Mouse (Mus musculus) forebrain, embryonic 16.5 days (tissue): ENCODE measurements around the gene Cpne7. TPM values are rescaled to one million over a fixed set of nuclear protein-coding genes. Genes with fewer than 3 reads are reported as not detected.
A peak's percentile ranks its signal among the peaks of the same experiment; 100 is the strongest.

Source experiments
- ATAC-seq: fragments of 200-750 bp; cut with Nextera tagmentation; 2 replicates; pipeline ENCODE4 v1.8.0; 2017; ENCODE audit warnings: mild to moderate bottlenecking, moderate library complexity
- H3K27ac ChIP-seq: fragments of 300-500 bp; sonication (generic); 2 replicates; pipeline ENCODE4 v1.5.1; 2014; ENCODE audit warnings: low read length, control low read depth
- H3K27me3 ChIP-seq: fragments of 300-500 bp; sonication (generic); replicated peaks from 2 replicates; pipeline ENCODE4 v1.6.1; 2014; ENCODE audit warnings: low read length; ENCODE audit not compliant: control insufficient read depth, insufficient read depth
- H3K36me3 ChIP-seq: fragments of 300-500 bp; sonication (generic); 2 replicates; pipeline ENCODE4 v1.6.1; 2014; ENCODE audit not compliant: control insufficient read depth, insufficient read depth
- H3K4me1 ChIP-seq: fragments of 300-500 bp; sonication (generic); replicated peaks from 2 replicates; pipeline ENCODE4 v1.6.1; 2014; ENCODE audit warnings: low read length; ENCODE audit not compliant: control insufficient read depth, insufficient read depth
- H3K4me2 ChIP-seq: fragments of 300-500 bp; sonication (generic); 2 replicates; pipeline ENCODE4 v1.6.1; 2014; ENCODE audit warnings: mild to moderate bottlenecking, low read length, control low read depth
- H3K4me3 ChIP-seq: fragments of 300-500 bp; sonication (generic); replicated peaks from 2 replicates; pipeline ENCODE4 v1.5.1; 2014; ENCODE audit warnings: mild to moderate bottlenecking, low read length, control low read depth
- H3K9ac ChIP-seq: fragments of 300-500 bp; sonication (generic); replicated peaks from 2 replicates; pipeline ENCODE4 v1.6.1; 2014; ENCODE audit warnings: low read depth, low read length, control low read depth
- H3K9me3 ChIP-seq: fragments of 300-500 bp; sonication (generic); 2 replicates; pipeline ENCODE4 v1.6.1; 2016; ENCODE audit warnings: low read length; ENCODE audit not compliant: control insufficient read depth
- WGBS: fragments of 180-500 bp; shearing (Covaris S2); extraction: QIAGEN DNeasy Blood & Tissue Kit; methylation state at CpG from one replicate; pipeline ENCODE4 v1.1.7; 2014; 5-methylcytosine and 5-hydroxymethylcytosine counted together
- microRNA-seq: library from miRNA; unstranded; fragments of <30 nt; microRNA quantifications from one replicate; pipeline ENCODE4, GENCODE M21; 2017
- polyA plus RNA-seq: library from polyadenylated mRNA; unstranded; fragments of >200 nt; fragmentation: Nextera tagmentation; extraction: Ambion mirVana; gene quantifications from 2 replicates; pipeline ENCODE4 v1.2.1, GENCODE M21; 2015

Cpne7 gene
- polyA plus RNA-seq, 1 experiment from 2014 or later, result 7.3 TPM

GRCm38 (mm10) chr8:123146390-123146789, 29.2 kb downstream of the Cpne7 start:
- no peak overlapping the region for H3K4me3 ChIP-seq
- H3K4me2 ChIP-seq, result no peak overlapping the region
- no peaks in the 10 kb centered on the region for H3K9me3 ChIP-seq
- H3K36me3 ChIP-seq, result no peaks in the 10 kb centered on the region
- no peak for ATAC-seq
- H3K27ac ChIP-seq, result no peak overlapping the region
- no peaks in the 10 kb centered on the region for H3K27me3 ChIP-seq
- peaks cover 9% of the 10 kb centered on the region for H3K4me1 ChIP-seq
- H3K9ac ChIP-seq, result no peak overlapping the region
- 58% methylated on average over 7 of the region's 7 CpGs for WGBS

- Histone ChIP-seq H3K9ac (no peak overlapping the region), H3K4me1 (0 out of 2 replicates have a peak, but pooled peaks cover 2% of the 10 kb centered on the region), H3K4me2 (no peak overlapping the region), H3K9me3 (no peaks in the 10 kb centered on the region), H3K27ac (no peak overlapping the region), H3K4me3 (no peak overlapping the region), H3K27me3 (no peaks in the 10 kb centered on the region), H3K36me3 (no peaks in the 10 kb centered on the region)
- WGBS, result 65% methylated on average over 9 of the region's 9 CpGs
- no peak for ATAC-seq
Measured at GRCm38 (mm10) chr8:123150737-123151171, 33.6 kb downstream of the Cpne7 start.

GRCm38 (mm10) chr8:123155177-123155576, 38.0 kb downstream of the Cpne7 start:
- WGBS, result 79% methylated on average over 5 of the region's 5 CpGs
- Histone ChIP-seq H3K27me3 (no peaks in the 10 kb centered on the region), H3K9me3 (no peaks in the 10 kb centered on the region), H3K36me3 (no peaks in the 10 kb centered on the region), H3K4me1 (no peaks in the 10 kb centered on the region), H3K4me2 (no peak overlapping the region), H3K4me3 (no peak overlapping the region), H3K27ac (no peak overlapping the region), H3K9ac (no peak overlapping the region)
- ATAC-seq, result no peak

GRCm38 (mm10) chr8:123156070-123156773, 39.0 kb downstream of the Cpne7 start:
- Histone ChIP-seq H3K27ac (no peak overlapping the region), H3K4me2 (no peak overlapping the region), H3K4me3 (no peak overlapping the region), H3K9me3 (no peaks in the 10 kb centered on the region), H3K36me3 (no peaks in the 10 kb centered on the region), H3K9ac (no peak overlapping the region), H3K27me3 (no peaks in the 10 kb centered on the region), H3K4me1 (no peaks in the 10 kb centered on the region)
- WGBS, result 85% methylated on average over 9 of the region's 9 CpGs
- ATAC-seq, result no peak

GRCm38 (mm10) chr8:123157888-123158465, 40.8 kb downstream of the Cpne7 start, which contains the start of gene Sult5a1:
TSS of gene Sult5a1 (minus strand) at chr8:123158315.
- Histone ChIP-seq H3K9ac (no peak within 1 kb of the TSS), H3K36me3 (no peaks in the 10 kb centered on the region), H3K4me1 (no peaks in the 10 kb centered on the region), H3K27me3 (no peaks in the 10 kb centered on the region), H3K4me2 (peak within 1 kb of the TSS; percentile 16; the same call in 1 of the 2 replicates), H3K4me3 (no peak within 1 kb of the TSS), H3K9me3 (no peaks in the 10 kb centered on the region), H3K27ac (no peak within 1 kb of the TSS)
- 34% methylated on average over 13 of the region's 13 CpGs for WGBS
- no peak for ATAC-seq

- Histone ChIP-seq H3K27me3 (no peaks in the 10 kb centered on the region), H3K9me3 (peaks cover 3% of the 10 kb centered on the region; the same call in 1 of the 2 replicates), H3K4me3 (no peak overlapping the region), H3K9ac (no peak overlapping the region), H3K4me2 (no peak overlapping the region), H3K27ac (no peak overlapping the region), H3K4me1 (no peaks in the 10 kb centered on the region), H3K36me3 (no peaks in the 10 kb centered on the region)
- 87% methylated on average over 3 of the region's 3 CpGs for WGBS
- ATAC-seq, result no peak
Measured at GRCm38 (mm10) chr8:123181391-123181790, 64.2 kb downstream of the Cpne7 start.

Small RNA genes lying within 50 kb of the gene (microRNA-seq; reads per million reads assigned to microRNA genes)
- gene Mir7079 (not detected), gene Mir7080 (2.1 reads per million, percentile 3 among the genes with 10 or more reads in this experiment)

Other genes starting within 250 kb of the Cpne7 start
- 30.3 and 33.6 TPM in 2 replicates for gene Ankrd11, start 75.1 kb upstream of the Cpne7 start, polyA plus RNA-seq
- gene Spg7, start 54.4 kb upstream of the Cpne7 start, polyA plus RNA-seq, result 45.3 and 51.8 TPM in 2 replicates
- gene Rpl13, start 15.0 kb upstream of the Cpne7 start, polyA plus RNA-seq, result 777 and 810 TPM in 2 replicates
- 0.33 and 0.82 TPM in 2 replicates for gene Sult5a1, start 40.9 kb downstream of the Cpne7 start, polyA plus RNA-seq
- gene Dpep1, start 68.9 kb downstream of the Cpne7 start, polyA plus RNA-seq, result 0.14 and 0.18 TPM in 2 replicates
- gene Chmp1a, start 95.4 kb downstream of the Cpne7 start, polyA plus RNA-seq, result 238 and 248 TPM in 2 replicates
- 5.9 and 6.3 TPM in 2 replicates for gene Spata33, start 95.5 kb downstream of the Cpne7 start, polyA plus RNA-seq
- 42.9 and 54.1 TPM in 2 replicates for gene Cdk10, start 107.5 kb downstream of the Cpne7 start, polyA plus RNA-seq
- gene Spata2l, start 118.9 kb downstream of the Cpne7 start, polyA plus RNA-seq, result 5.8 and 7.8 TPM in 2 replicates
- 26.8 and 31.2 TPM in 2 replicates for gene Zfp276, start 136.8 kb downstream of the Cpne7 start, polyA plus RNA-seq
- gene Vps9d1, start 137.0 kb downstream of the Cpne7 start, polyA plus RNA-seq, result 44.9 and 60.5 TPM in 2 replicates
- 12.8 and 14.8 TPM in 2 replicates for gene Fanca, start 201.2 kb downstream of the Cpne7 start, polyA plus RNA-seq
- 31.8 and 33.4 TPM in 2 replicates for gene Spire2, start 215.3 kb downstream of the Cpne7 start, polyA plus RNA-seq